ENCODE assay signal across 10 mouse cellular contexts in genomic region chr17:51477810-51478209, GRCm38 (mm10).
DNase-seq lines count a peak whose midpoint lies in the region.
"Had no signal": no experiment of that assay in that cellular context is flagged by ENCODE, and none has a peak within 500 bp of the region (broad histone marks: within the 10 kb centered on the region; RNA-seq: fewer than 3 reads in every experiment).

No protein-coding gene starts in this region.

- peak; percentile 5 for DNase-seq in gastrocnemius, adult 18-20 months (ENCODE audit: low spot score)
- no peak for DNase-seq in gastrocnemius, postnatal 36 days
- DNase-seq in layer of hippocampus, postnatal 10 days (ENCODE audit: low spot score in 2 of 2) = peak; percentile 11 to 17
- DNase-seq in layer of hippocampus, postnatal 14 days (ENCODE audit: low spot score in 2 of 2) = no peak
- DNase-seq in 3134 (ENCODE audit: extremely low read depth, insufficient read length, low spot score) = peak; percentile 25
- peak; percentile 38 for DNase-seq in embryonic facial prominence, embryonic 10.5 days (ENCODE audit: low spot score)
- DNase-seq in adrenal gland, postnatal 14 days = no peak
- no peak for DNase-seq in spleen, postnatal 36 days (ENCODE audit: low spot score in 2 of 2)
- DNase-seq: liver, postnatal 0 days had no signal

- H3K4me3 ChIP-seq in embryonic facial prominence, embryonic 10.5 days = no peak overlapping the region
- H3K4me3 ChIP-seq: midbrain, embryonic 12.5 days had no signal

- intact Hi-C loops in gastrocnemius, postnatal 36 days (cut with DNase I) = no loop called here

- H3K36me3 ChIP-seq in embryonic facial prominence, embryonic 10.5 days (replicated peaks) = no peaks in the 10 kb centered on the region
- H3K36me3 ChIP-seq: midbrain, embryonic 12.5 days had no signal

- H3K9me3 ChIP-seq in embryonic facial prominence, embryonic 10.5 days = peaks cover 3% of the 10 kb centered on the region; the same call in 1 of the 2 replicates

- no peak overlapping the region for H3K27ac ChIP-seq in embryonic facial prominence, embryonic 10.5 days (replicated peaks)
- H3K27ac ChIP-seq: midbrain, embryonic 12.5 days had no signal

- H3K4me1 ChIP-seq in embryonic facial prominence, embryonic 10.5 days = no peaks in the 10 kb centered on the region
- H3K4me1 ChIP-seq: midbrain, embryonic 12.5 days had no signal

- WGBS in embryonic facial prominence, embryonic 10.5 days = 73% methylated on average over 7 of the region's 7 CpGs

- no peaks in the 10 kb centered on the region for H3K27me3 ChIP-seq in embryonic facial prominence, embryonic 10.5 days (replicated peaks; ENCODE audit: low read depth, poor library complexity, severe bottlenecking)
- H3K27me3 ChIP-seq: midbrain, embryonic 12.5 days had no signal

Comparison
In these comparisons a context has a peak if more than half of its experiments do, and no peak if none do; other contexts are left out.
1. DNase-seq: peak in gastrocnemius, adult 18-20 months (single experiment), layer of hippocampus, postnatal 10 days (2 of 2), 3134 (single experiment) and embryonic facial prominence, embryonic 10.5 days (single experiment); none in gastrocnemius, postnatal 36 days (0 of 2), layer of hippocampus, postnatal 14 days (0 of 2), adrenal gland, postnatal 14 days (single experiment) and spleen, postnatal 36 days (0 of 2).